Mouse (Mus musculus): Measurements from ENCODE around the gene Kif5a. TPM values are rescaled to one million over a fixed set of nuclear protein-coding genes. Genes with fewer than 3 reads are reported as not detected.
"Not testable (repeated sequence)": the region's sequence is repeated elsewhere in the genome, so short reads cannot be mapped to it uniquely, and the experiment has no call there.

The Kif5a gene
- polyA plus RNA-seq, 1 experiment from 2014 or later, result 39.4 TPM

- Histone ChIP-seq H3K27ac (no peak overlapping the region), H3K27me3 (ENCODE audit: insufficient read depth, poor library complexity, severe bottlenecking) (no peaks in the 10 kb centered on the region), H3K9me3 (no peaks in the 10 kb centered on the region), H3K4me3 (no peak overlapping the region), H3K36me3 (peaks cover 66% of the 10 kb centered on the region), H3K4me1 (replicated peaks) (peaks cover 40% of the 10 kb centered on the region)
- DNase-seq (ENCODE audit: low spot score), result no peak
- 63% methylated on average over 5 of the region's 5 CpGs for WGBS
Observed at GRCm38 (mm10) chr10:127199068-127199467, 64.1 kb downstream of the Kif5a start.

DNA sequence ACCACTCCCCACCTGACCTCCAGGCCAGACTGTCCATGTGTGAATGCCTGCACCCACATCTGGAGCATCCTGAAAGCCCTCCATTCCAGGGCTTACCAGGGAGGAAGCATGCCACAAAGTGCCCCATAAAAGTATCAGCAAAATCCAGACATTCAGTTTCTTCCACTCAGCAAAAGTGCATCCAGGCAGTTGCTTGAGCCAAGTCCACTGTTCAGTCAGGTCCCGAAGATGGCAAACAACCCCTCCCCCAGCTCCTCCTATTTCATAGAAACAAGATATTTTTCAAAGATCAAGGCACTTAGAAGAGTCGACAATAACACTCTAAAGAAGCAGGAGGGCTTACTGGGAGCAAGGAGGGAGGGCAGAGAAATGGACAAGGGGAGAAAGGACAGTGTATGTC is 64.7 kb downstream of the Kif5a start:
- Histone ChIP-seq H3K9me3 (no peaks in the 10 kb centered on the region), H3K27ac (no peak overlapping the region), H3K4me3 (no peak overlapping the region), H3K36me3 (peaks cover 63% of the 10 kb centered on the region), H3K4me1 (replicated peaks) (peaks cover 40% of the 10 kb centered on the region), H3K27me3 (ENCODE audit: insufficient read depth, poor library complexity, severe bottlenecking) (no peaks in the 10 kb centered on the region)
- WGBS, result 64% methylated on average over 2 of the region's 2 CpGs
- DNase-seq (ENCODE audit: low spot score), result no peak

DNA sequence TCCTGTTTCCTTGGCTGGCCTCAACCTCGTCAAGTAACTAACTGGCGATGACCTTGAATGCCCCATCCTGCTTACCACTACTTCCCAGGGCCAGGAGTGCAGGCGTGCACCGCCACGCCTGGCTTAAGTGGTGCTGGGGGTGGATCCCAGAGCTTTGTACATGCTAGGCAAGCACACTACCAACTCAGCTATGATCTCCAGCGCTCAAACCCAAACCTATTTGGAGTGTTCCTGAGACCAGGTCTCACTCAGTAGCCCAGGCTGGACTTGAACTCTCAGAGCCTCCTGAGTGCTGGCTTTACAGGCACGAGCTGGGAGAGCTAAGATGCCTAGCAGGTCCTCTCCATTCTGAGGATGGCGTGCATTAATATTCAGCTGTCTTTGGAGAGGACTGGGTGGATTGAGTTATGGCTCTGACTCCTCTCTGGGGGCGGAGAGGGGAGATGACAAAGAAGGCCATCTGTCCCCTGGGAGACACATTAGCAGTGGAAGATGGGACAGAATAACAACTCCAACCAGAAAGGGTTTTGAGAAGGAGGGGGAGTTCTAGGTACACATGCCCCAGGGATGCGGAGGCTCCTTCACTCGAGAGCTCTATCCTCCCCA is 65.5 kb downstream of the Kif5a start:
- no peaks in the 10 kb centered on the region for H3K9me3 ChIP-seq
- H3K27me3 ChIP-seq (ENCODE audit: insufficient read depth, poor library complexity, severe bottlenecking), result no peaks in the 10 kb centered on the region
- peak overlapping the region; percentile 54; the same call in 1 of the 2 replicates for H3K27ac ChIP-seq
- peaks cover 63% of the 10 kb centered on the region for H3K36me3 ChIP-seq
- WGBS, result 90% methylated on average over 11 of the region's 11 CpGs
- no peak for DNase-seq (ENCODE audit: low spot score)
- peaks cover 48% of the 10 kb centered on the region for H3K4me1 ChIP-seq (replicated peaks)
- no peak overlapping the region for H3K4me3 ChIP-seq

GRCm38 (mm10) chr10:127197104-127197503 is 66.0 kb downstream of the Kif5a start:
- WGBS, result 90% methylated on average over 8 of the region's 8 CpGs
- no peak overlapping the region for H3K4me3 ChIP-seq

DNA sequence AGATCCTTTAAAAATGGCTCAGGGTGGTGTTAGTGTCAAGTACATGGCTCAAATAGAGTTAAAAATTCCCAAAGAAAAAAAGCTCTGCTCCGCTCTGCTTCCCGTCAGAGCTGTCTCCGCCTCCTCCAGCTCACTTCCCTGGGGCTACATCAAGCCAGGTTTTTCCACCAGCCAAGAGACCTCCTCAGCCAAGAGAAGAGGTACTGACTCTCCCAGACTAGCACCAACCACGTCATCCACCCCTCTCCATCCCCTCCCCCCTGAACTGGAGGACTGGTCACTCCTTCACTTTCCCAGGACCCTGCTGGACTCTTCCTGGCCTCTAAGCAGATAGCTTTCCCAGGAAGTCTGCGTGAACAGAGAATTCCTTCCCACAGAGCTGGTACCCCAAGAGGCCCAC is 66.8 kb downstream of the Kif5a start:
- peaks cover 51% of the 10 kb centered on the region for H3K4me1 ChIP-seq (replicated peaks)
- no peaks in the 10 kb centered on the region for H3K27me3 ChIP-seq (ENCODE audit: insufficient read depth, poor library complexity, severe bottlenecking)
- peaks cover 63% of the 10 kb centered on the region for H3K36me3 ChIP-seq
- peak; percentile 60 for DNase-seq (ENCODE audit: low spot score)
- 6% methylated on average over 5 of the region's 5 CpGs for WGBS
- peak overlapping the region; percentile 99 for H3K4me3 ChIP-seq
- H3K9me3 ChIP-seq, result no peaks in the 10 kb centered on the region
- peak overlapping the region; percentile 99 for H3K27ac ChIP-seq

More at GRCm38 (mm10) chr10:127197104-127197503, 66.0 kb downstream of the Kif5a start:
- Histone ChIP-seq H3K27ac (peak overlapping the region; percentile 54; the same call in 1 of the 2 replicates), H3K4me1 (replicated peaks) (peaks cover 49% of the 10 kb centered on the region), H3K9me3 (no peaks in the 10 kb centered on the region), H3K36me3 (peaks cover 63% of the 10 kb centered on the region), H3K27me3 (ENCODE audit: insufficient read depth, poor library complexity, severe bottlenecking) (no peaks in the 10 kb centered on the region)
- no peak for DNase-seq (ENCODE audit: low spot score)

DNA sequence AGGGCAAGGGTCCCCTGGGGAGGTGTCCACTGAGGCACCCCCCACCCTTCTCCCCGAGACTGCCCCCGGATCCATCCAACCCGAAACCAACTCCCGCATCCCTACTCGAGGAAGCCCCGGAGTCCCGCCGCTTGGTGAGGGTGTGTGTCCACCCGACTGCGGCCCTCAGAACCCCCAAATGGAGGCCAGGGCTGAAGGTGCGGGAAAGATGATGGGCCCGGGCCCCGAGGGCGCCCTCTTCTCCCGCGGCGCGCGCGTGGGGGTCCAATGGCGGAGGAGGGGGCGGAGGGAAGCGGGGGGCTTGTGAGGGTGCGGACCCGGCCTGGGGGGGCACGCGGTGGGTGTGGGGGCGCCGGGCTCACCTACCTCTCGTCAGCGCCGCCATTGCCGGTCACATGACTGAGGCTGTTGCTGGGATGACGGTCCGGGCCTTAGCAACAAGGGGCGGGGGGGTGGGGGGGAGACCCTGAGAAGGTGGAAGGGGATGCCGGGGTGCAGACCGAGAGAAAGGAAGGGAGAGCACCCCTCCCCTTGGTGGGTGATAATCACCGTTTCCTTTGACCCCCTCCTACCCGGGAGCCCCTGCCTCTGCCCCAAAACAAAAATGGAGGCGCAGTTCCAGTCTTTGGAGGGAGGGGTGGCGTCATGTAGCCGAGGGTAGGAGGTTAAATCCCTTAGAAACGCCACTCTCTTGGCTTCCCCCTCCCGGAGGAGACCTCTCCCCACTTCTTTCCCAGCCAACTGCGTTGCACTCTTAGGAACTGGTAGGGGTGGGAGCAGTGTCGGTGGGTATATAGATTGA is 67.6 kb downstream of the Kif5a start, which contains the start of gene Dtx3:
Gene Dtx3, minus strand, starts transcription at position 401 of the 802 bp plus-strand sequence.
- Histone ChIP-seq H3K36me3 (peaks cover 66% of the 10 kb centered on the region), H3K9me3 (no peaks in the 10 kb centered on the region), H3K27ac (peak within 1 kb of the TSS; percentile 99), H3K27me3 (ENCODE audit: insufficient read depth, poor library complexity, severe bottlenecking) (0 out of 2 replicates have a peak, but pooled peaks cover 2% of the 10 kb centered on the region), H3K4me3 (peak within 1 kb of the TSS; percentile 99), H3K4me1 (replicated peaks) (peaks cover 60% of the 10 kb centered on the region)
- peak; percentile 75 for DNase-seq (ENCODE audit: low spot score)
- WGBS, result under 1% methylated on average over 44 of the region's 47 CpGs

GRCm38 (mm10) chr10:127194428-127195327 is 68.5 kb downstream of the Kif5a start:
- Histone ChIP-seq H3K36me3 (peaks cover 59% of the 10 kb centered on the region), H3K27ac (peak overlapping the region; percentile 99), H3K4me1 (replicated peaks) (peaks cover 68% of the 10 kb centered on the region), H3K4me3 (peak overlapping the region; percentile 99), H3K27me3 (ENCODE audit: insufficient read depth, poor library complexity, severe bottlenecking) (0 out of 2 replicates have a peak, but pooled peaks cover 3% of the 10 kb centered on the region), H3K9me3 (no peaks in the 10 kb centered on the region)
- 24% methylated on average over 22 of the region's 22 CpGs for WGBS
- DNase-seq (ENCODE audit: low spot score), result peak; percentile 58

- Histone ChIP-seq H3K27ac (0 out of 2 replicates have a peak overlapping the region, but pooled peaks have one; percentile 9), H3K4me1 (replicated peaks) (peaks cover 78% of the 10 kb centered on the region), H3K36me3 (peaks cover 42% of the 10 kb centered on the region), H3K4me3 (peak overlapping the region; percentile 14), H3K9me3 (no peaks in the 10 kb centered on the region), H3K27me3 (ENCODE audit: insufficient read depth, poor library complexity, severe bottlenecking) (0 out of 2 replicates have a peak, but pooled peaks cover 3% of the 10 kb centered on the region)
- no peak for DNase-seq (ENCODE audit: low spot score)
- 82% methylated on average over 9 of the region's 9 CpGs for WGBS
Observed at GRCm38 (mm10) chr10:127193011-127193410, 70.1 kb downstream of the Kif5a start.

DNA sequence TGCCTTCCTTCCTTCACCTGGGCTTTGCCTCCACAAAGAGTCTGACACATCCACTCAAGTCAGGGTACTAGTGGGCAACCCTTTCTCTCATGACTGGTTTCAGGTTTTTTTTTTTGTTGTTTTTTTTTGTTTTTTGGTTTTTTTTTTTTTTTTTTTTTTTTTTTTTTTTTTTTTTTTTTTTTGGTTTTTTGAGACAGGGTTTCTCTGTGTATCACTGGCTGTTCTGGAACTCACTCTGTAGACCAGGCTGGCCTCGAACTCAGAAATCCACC is 71.2 kb downstream of the Kif5a start:
- H3K36me3 ChIP-seq, result peaks cover 35% of the 10 kb centered on the region
- H3K4me3 ChIP-seq; H3K9me3 ChIP-seq; DNase-seq (ENCODE audit: low spot score); H3K27me3 ChIP-seq (ENCODE audit: insufficient read depth, poor library complexity, severe bottlenecking); H3K27ac ChIP-seq: not testable (repeated sequence)
- WGBS, result 90% methylated on average over 1 of the region's 1 CpGs
- H3K4me1 ChIP-seq (replicated peaks), result peaks cover 78% of the 10 kb centered on the region

- H3K4me1 ChIP-seq (replicated peaks), result peaks cover 74% of the 10 kb centered on the region
- peak overlapping the region; percentile 94; the same call in 1 of the 2 replicates for H3K27ac ChIP-seq
- no peak for DNase-seq (ENCODE audit: low spot score)
- H3K9me3 ChIP-seq, result peaks cover 3% of the 10 kb centered on the region; the same call in 1 of the 2 replicates
- H3K4me3 ChIP-seq, result peak overlapping the region; percentile 76; the same call in 1 of the 2 replicates
- peaks cover 6% of the 10 kb centered on the region; the same call in 1 of the 2 replicates for H3K27me3 ChIP-seq (ENCODE audit: insufficient read depth, poor library complexity, severe bottlenecking)
- 77% methylated on average over 19 of the region's 19 CpGs for WGBS
- H3K36me3 ChIP-seq, result peaks cover 40% of the 10 kb centered on the region
Observed at GRCm38 (mm10) chr10:127191191-127192056, 71.7 kb downstream of the Kif5a start.

DNA sequence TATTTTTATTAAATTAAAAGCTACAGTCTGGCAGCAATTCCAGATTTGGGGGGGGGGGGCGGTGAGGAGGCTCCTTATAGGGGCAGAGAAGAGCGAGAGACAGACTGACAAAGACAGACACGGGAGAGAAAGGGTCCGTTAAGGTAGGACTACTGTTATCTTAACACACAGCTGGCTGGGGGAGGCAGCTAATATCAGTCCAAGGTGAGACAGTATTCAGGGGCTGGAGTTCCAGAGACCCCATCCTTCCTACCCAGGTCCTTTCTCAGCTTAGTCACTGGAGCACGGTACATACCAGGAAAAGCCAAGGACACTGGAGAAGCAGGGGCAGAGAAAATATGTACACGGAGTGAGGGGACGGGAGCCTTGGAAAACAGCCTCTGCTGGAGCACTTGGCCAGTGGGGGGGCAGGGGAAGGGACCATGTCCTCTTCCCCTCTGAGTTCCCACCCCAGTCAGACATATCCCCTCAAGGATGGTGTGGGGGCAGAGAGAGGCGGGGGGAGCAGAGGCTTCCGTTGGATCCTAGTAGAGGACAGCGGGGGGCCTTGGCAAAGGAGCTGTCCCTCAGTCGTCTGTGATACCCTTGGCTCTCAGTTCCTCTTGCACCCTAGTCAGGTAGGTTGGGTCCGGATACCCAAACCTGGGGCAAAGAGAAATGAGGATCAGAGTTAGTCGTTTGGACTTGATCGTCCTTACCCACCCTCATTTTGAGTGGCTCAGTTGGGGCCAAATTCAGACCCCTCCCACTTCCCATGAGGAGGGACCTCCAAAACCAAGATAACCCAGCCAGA is 72.6 kb downstream of the Kif5a start:
- peaks cover 46% of the 10 kb centered on the region for H3K36me3 ChIP-seq
- H3K27ac ChIP-seq, result peak overlapping the region; percentile 94
- peaks cover 3% of the 10 kb centered on the region; the same call in 1 of the 2 replicates for H3K9me3 ChIP-seq
- WGBS, result 35% methylated on average over 14 of the region's 14 CpGs
- peak overlapping the region; percentile 76 for H3K4me3 ChIP-seq
- H3K27me3 ChIP-seq (ENCODE audit: insufficient read depth, poor library complexity, severe bottlenecking), result peaks cover 10% of the 10 kb centered on the region
- DNase-seq (ENCODE audit: low spot score), result no peak
- H3K4me1 ChIP-seq (replicated peaks), result peaks cover 69% of the 10 kb centered on the region

Measured in hindbrain, embryonic 10.5 days (tissue).